Mouse (Mus musculus) heart, postnatal 25 days (tissue): ENCODE measurements around the gene Slc8a1. TPM values are rescaled to one million over a fixed set of nuclear protein-coding genes. Genes with fewer than 3 reads are reported as not detected.
A peak's percentile ranks its signal among the peaks of the same experiment; 100 is the strongest.

Experiments
- DNase-seq: peaks from one replicate; pipeline ENCODE4 v3.0.0; 2022; ENCODE audit warnings: low spot score
- intact Hi-C: fragments of 180-260 bp; cut with DNase I; formaldehyde crosslinking; loops from one replicate; pipeline ENCODE4 v1.15.1; 2025
- total RNA-seq, 2 experiments: library from RNA; stranded (reverse); gene quantifications; 2 replicates each; pipeline ENCODE4 v1.2.3; 2021

Gene Slc8a1
- total RNA-seq, 2 experiments from 2014 or later, result 449 to 453 TPM

GRCm38 (mm10) chr17:81671245-81671644, 66.9 kb downstream of the Slc8a1 start:
- DNase-seq, result no peak
- intact Hi-C loops, result no loop called here

GRCm38 (mm10) chr17:81669816-81670691, 68.1 kb downstream of the Slc8a1 start:
- intact Hi-C loops, result loop anchor here (10.0 kb wide), 2 partner anchors 115 to 185 kb away; no protein-coding TSS in a partner anchor
- peak; percentile 28 for DNase-seq

GRCm38 (mm10) chr17:81669062-81669815, 68.9 kb downstream of the Slc8a1 start:
- DNase-seq, result no peak
- intact Hi-C loops, result loop anchor here (10.0 kb wide), 2 partner anchors 116 to 184 kb away; no protein-coding TSS in a partner anchor

- intact Hi-C loops, result loop anchor here (10.0 kb wide), 2 partner anchors 116 to 184 kb away; no protein-coding TSS in a partner anchor
- no peak for DNase-seq
Observed at GRCm38 (mm10) chr17:81668466-81668865, 69.7 kb downstream of the Slc8a1 start.

- DNase-seq, result no peak
Observed at GRCm38 (mm10) chr17:81667935-81668334, 70.2 kb downstream of the Slc8a1 start.

GRCm38 (mm10) chr17:81666551-81666950, 71.6 kb downstream of the Slc8a1 start:
- intact Hi-C loops, result loop anchor here (10.0 kb wide), 2 partner anchors 118 to 182 kb away; no protein-coding TSS in a partner anchor
- DNase-seq, result no peak

More at GRCm38 (mm10) chr17:81667935-81668334, 70.2 kb downstream of the Slc8a1 start:
- intact Hi-C loops, result loop anchor here (10.0 kb wide), 2 partner anchors 117 to 183 kb away; no protein-coding TSS in a partner anchor

GRCm38 (mm10) chr17:81664916-81665315, 73.3 kb downstream of the Slc8a1 start:
- intact Hi-C loops, result loop anchor here (10.0 kb wide), 2 partner anchors 120 to 180 kb away; no protein-coding TSS in a partner anchor
- no peak for DNase-seq

GRCm38 (mm10) chr17:81657828-81658227, 80.3 kb downstream of the Slc8a1 start:
- no peak for DNase-seq
- intact Hi-C loops, result no loop called here

- intact Hi-C loops, result no loop called here
- DNase-seq, result no peak
Observed at GRCm38 (mm10) chr17:81654548-81654947, 83.6 kb downstream of the Slc8a1 start.

- no peak for DNase-seq
Observed at GRCm38 (mm10) chr17:81652958-81653357, 85.2 kb downstream of the Slc8a1 start.

GRCm38 (mm10) chr17:81636822-81637221, 101.4 kb downstream of the Slc8a1 start:
- intact Hi-C loops, result no loop called here
- no peak for DNase-seq

More at GRCm38 (mm10) chr17:81652958-81653357, 85.2 kb downstream of the Slc8a1 start:
- intact Hi-C loops, result no loop called here

GRCm38 (mm10) chr17:81630471-81630870, 107.7 kb downstream of the Slc8a1 start:
- intact Hi-C loops, result no loop called here
- DNase-seq, result no peak

- DNase-seq, result peak; percentile 2
- intact Hi-C loops, result no loop called here
Observed at GRCm38 (mm10) chr17:81621188-81621644, 117.0 kb downstream of the Slc8a1 start.

GRCm38 (mm10) chr17:81618461-81618860, 119.7 kb downstream of the Slc8a1 start:
- intact Hi-C loops, result no loop called here
- no peak for DNase-seq

GRCm38 (mm10) chr17:81616326-81616725, 121.9 kb downstream of the Slc8a1 start:
- intact Hi-C loops, result no loop called here
- no peak for DNase-seq

GRCm38 (mm10) chr17:81615391-81615790, 122.8 kb downstream of the Slc8a1 start:
- intact Hi-C loops, result no loop called here

GRCm38 (mm10) chr17:81607515-81607914, 130.7 kb downstream of the Slc8a1 start:
- no peak for DNase-seq
- intact Hi-C loops, result no loop called here

More at GRCm38 (mm10) chr17:81615391-81615790, 122.8 kb downstream of the Slc8a1 start:
- no peak for DNase-seq

GRCm38 (mm10) chr17:81606084-81606483, 132.1 kb downstream of the Slc8a1 start:
- intact Hi-C loops, result no loop called here
- no peak for DNase-seq

- DNase-seq, result no peak
- intact Hi-C loops, result no loop called here
Observed at GRCm38 (mm10) chr17:81605219-81605660, 132.9 kb downstream of the Slc8a1 start.

- no peak for DNase-seq
Observed at GRCm38 (mm10) chr17:81599072-81599471, 139.1 kb downstream of the Slc8a1 start.

More at GRCm38 (mm10) chr17:81599072-81599471, 139.1 kb downstream of the Slc8a1 start:
- intact Hi-C loops, result no loop called here
